Mouse (Mus musculus) right cerebral cortex, postnatal 10 days (tissue): ENCODE data around the gene Adam21.
"Not testable (repeated sequence)": the region's sequence is repeated elsewhere in the genome, so short reads cannot be mapped to it uniquely, and the experiment has no call there.

Experiments
- DNase-seq, 2 experiments: peaks; one replicate each; pipeline ENCODE4 v3.0.0; 2021; ENCODE audit warnings: low spot score in 2 of 2

Adam21 gene

DNA sequence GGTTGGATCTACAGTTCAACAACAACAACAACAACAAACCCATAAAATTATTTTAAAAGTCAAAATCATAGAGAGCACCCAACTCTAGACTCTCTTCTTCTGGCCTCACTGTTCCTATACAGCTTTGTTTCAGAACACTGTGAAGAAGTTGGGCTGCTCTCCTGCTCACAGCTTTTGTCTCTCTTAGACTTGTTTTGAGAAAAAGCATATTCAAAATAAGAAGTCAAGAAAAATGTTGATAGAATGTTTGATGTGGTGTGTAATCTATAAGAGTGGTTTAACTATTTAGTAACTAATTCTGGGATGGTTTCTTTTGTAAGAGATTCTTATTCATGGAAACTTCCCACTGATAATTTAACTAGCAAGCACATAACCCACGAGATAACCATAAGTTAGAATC, at the start of gene Adam21:
Adam21 (minus strand) TSS at position 101 of the 400 bp plus-strand sequence.
- DNase-seq = no peak

DNA sequence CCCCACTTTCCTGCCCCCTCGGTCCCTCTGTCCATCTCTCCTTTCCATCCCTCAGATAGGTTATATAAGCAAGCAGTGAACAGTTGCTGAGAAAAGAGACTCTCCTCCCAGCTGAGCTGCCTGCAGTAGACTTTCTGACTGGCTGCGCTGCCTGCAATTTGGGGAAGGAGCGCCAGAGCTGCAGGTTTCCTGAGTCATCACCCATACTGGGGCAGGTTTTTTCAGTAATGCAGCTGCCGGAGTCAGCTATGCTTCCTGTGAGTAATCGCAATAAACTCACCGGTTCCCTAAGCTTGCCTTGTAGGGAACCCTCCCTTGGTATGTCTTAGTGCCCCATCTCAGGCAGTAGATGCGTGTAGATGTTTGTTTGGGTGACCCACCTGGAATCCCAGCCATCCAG, 48.7 kb upstream of the Adam21 start:
- DNase-seq = no peak

- DNase-seq = no peak
Observed at GRCm38 (mm10) chr12:81615807-81616206, 47.5 kb upstream of the Adam21 start.

GRCm38 (mm10) chr12:81609445-81609844, 41.2 kb upstream of the Adam21 start:
- DNase-seq = no peak

DNA sequence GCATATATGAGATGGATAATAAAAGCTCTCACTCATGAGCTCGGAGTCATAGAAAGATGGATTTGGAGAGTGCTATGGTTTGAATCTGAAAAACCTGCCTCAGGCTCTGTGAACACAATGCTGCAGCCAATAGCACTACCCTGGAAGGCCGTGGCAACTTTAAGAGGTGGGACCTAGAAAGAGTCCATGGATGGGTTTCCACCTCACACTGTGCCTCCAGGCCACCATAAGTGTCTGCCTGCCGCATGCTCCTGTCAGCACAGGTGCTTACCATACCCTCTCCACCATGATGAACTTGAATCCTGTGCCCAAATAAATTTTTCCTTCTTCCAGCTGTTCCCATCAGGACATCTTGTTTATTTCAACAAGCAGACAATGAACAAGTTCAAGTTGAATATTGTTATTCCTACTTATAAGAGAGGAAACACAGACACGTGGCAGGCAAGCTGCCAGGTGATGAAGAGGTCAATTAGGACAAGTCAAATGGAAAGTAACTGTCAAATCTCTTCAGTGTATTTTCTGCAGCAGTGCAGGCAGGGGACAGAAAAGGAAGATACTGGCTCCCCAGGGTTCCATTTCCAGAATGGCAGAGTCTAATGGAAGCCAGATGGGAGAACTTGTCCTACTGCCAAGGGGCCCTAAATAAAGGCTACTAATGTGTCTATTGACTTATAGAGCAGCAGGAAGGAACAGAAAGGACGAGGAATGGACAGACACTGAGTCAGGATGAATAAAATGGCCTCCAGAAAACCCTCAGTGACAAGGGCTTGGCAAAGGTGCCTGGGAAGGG, 36.9 kb upstream of the Adam21 start:
- no peak for DNase-seq

- DNase-seq = no peak
Observed at GRCm38 (mm10) chr12:81596547-81597262, 28.4 kb upstream of the Adam21 start.

- DNase-seq = peak; percentile 95 to 96
Observed at GRCm38 (mm10) chr12:81594902-81595671, 26.8 kb upstream of the Adam21 start, which contains the start of gene Med6. Med6 (minus strand) TSS chr12:81595008.

GRCm38 (mm10) chr12:81567931-81568330, 343 bp downstream of the Adam21 start:
- no peak for DNase-seq

DNA sequence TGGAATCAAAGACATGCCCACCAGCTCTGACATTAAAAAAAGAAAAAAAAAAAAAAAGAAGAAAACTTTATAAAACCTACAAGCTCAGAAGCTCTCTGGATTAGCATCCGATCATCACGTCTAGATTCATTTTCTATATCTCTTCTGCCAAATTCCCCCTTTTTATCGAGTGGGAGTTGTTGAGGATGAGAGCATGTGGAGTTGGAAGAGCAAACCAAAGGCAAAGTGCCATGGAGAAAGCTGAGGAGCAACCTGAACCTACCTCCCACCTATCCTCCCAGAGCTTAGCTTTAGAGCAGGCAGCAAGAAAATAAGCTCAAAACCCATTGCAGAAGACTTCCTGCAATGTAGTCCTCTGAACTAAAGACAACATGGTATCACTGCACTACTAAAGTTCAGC, 4.1 kb downstream of the Adam21 start:
- no peak for DNase-seq

GRCm38 (mm10) chr12:81549286-81549685, 19.0 kb downstream of the Adam21 start:
- no peak for DNase-seq

- DNase-seq = no peak
Observed at GRCm38 (mm10) chr12:81547163-81547562, 21.1 kb downstream of the Adam21 start.

DNA sequence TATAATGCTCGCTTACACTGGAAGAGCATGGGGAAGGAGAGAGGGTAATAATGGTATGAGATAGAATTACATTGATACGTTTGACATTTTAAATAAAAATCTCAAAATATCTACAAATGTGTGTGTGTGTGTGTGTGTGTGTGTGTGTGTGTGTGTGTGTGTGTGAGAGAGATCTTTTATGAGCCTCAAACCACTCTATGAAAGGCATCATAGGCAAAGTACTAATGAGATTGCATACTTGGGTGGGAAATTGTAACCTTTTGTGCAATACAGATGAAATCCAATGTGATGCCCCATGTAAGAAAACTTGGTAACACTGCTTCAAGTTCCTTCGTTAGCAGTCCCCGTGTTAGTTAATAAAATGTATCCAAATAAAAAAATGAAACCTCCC, 35.2 kb downstream of the Adam21 start:
- DNase-seq = no peak

DNA sequence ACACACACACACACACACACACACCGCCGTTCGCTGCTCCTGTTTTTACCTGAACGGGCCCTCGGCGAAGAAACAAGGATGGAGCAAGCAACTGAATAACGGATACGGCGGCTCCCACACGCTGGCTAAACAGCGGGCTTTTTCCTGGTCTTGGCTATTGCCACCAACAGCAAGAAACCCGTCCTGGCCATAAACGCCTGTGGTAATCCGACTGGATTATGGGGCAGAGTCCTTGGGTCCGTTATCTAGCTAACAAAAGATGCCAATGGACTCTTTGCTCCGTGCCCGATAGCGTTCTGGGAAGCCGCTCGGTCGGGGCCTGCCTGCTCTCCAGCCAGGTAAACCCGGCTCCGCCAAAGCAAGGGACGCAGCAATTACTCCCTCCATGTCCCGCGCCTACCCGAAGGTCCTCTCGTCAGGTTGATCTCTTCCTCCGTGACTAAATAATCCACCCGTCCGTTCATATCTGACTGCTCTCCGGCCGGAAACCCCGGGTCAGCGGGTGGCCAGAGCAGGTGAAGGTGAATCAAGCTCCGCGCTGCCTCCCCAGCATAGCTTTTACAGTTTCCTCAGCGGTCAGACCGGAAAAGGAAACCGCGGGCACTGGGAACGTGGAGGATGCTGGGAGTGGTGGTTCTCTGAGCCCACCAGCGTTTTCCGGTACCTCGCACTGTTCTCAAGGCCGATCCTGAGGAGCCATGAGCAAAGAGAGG, 35.8 kb downstream of the Adam21 start, which contains the start of the genes Gm20498 and Synj2bp:
Gm20498 (minus strand) TSS at position 590 of the 713 bp plus-strand sequence.
Synj2bp (minus strand) TSS at position 596 of the 713 bp plus-strand sequence.
- DNase-seq = peak; percentile 92

DNA sequence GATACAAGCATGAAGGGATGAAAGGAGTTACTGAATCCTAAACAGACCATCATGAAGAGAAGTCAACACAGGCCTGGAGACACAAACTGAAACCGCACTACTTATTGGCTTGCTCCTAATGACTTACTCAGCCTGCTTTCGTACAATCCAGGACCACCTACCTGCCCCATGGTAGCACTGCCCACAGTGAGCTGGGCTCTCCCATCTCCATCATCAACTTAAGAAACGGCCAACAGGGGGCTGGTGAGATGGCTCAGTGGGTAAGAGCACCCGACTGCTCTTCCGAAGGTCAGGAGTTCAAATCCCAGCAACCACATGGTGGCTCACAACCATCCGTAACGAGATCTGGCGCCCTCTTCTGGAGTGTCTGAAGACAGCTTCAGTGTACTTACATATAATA, 37.7 kb downstream of the Adam21 start:
- not testable (repeated sequence) for DNase-seq
